Mouse (Mus musculus): ENCODE measurements around the gene Dusp3.

Gene Dusp3

GRCm38 (mm10) chr11:101974181-101974580 lies 12.6 kb downstream of the Dusp3 start:
- DNase-seq (ENCODE audit: low spot score in 2 of 2), result no peak

GRCm38 (mm10) chr11:101973496-101973895 lies 13.3 kb downstream of the Dusp3 start:
- no peak for DNase-seq (ENCODE audit: low spot score in 2 of 2)

- no peak for DNase-seq (ENCODE audit: low spot score in 2 of 2)
Observed at GRCm38 (mm10) chr11:101972651-101973050, 14.2 kb downstream of the Dusp3 start.

- DNase-seq (ENCODE audit: low spot score in 2 of 2), result no peak
Observed at GRCm38 (mm10) chr11:101972097-101972496, 14.7 kb downstream of the Dusp3 start.

- peak in 1 of 2 experiments; percentile 27 for DNase-seq (ENCODE audit: low spot score in 2 of 2)
Observed at GRCm38 (mm10) chr11:101971410-101971809, 15.4 kb downstream of the Dusp3 start.

- no peak for DNase-seq (ENCODE audit: low spot score in 2 of 2)
Observed at GRCm38 (mm10) chr11:101969835-101970234, 17.0 kb downstream of the Dusp3 start.

- peak; percentile 76 to 84 for DNase-seq (ENCODE audit: low spot score in 2 of 2)
Observed at GRCm38 (mm10) chr11:101968791-101969190, 18.0 kb downstream of the Dusp3 start.

- no peak for DNase-seq (ENCODE audit: low spot score in 2 of 2)
Observed at GRCm38 (mm10) chr11:101968311-101968710, 18.5 kb downstream of the Dusp3 start.

- DNase-seq (ENCODE audit: low spot score in 2 of 2), result no peak
Observed at GRCm38 (mm10) chr11:101966965-101967614, 19.7 kb downstream of the Dusp3 start, which contains the start of gene Sost. Gene Sost (minus strand): TSS chr11:101967015.

GRCm38 (mm10) chr11:101965553-101965952 lies 21.3 kb downstream of the Dusp3 start:
- no peak for DNase-seq (ENCODE audit: low spot score in 2 of 2)

GRCm38 (mm10) chr11:101964647-101965046 lies 22.2 kb downstream of the Dusp3 start:
- DNase-seq (ENCODE audit: low spot score in 2 of 2), result no peak

GRCm38 (mm10) chr11:101963473-101964291 lies 23.1 kb downstream of the Dusp3 start:
- no peak for DNase-seq (ENCODE audit: low spot score in 2 of 2)

- DNase-seq (ENCODE audit: low spot score in 2 of 2), result no peak
Observed at GRCm38 (mm10) chr11:101963043-101963442, 23.8 kb downstream of the Dusp3 start.

GRCm38 (mm10) chr11:101957476-101957875 lies 29.3 kb downstream of the Dusp3 start:
- no peak for DNase-seq (ENCODE audit: low spot score in 2 of 2)

- no peak for DNase-seq (ENCODE audit: low spot score in 2 of 2)
Observed at GRCm38 (mm10) chr11:101953441-101953840, 33.4 kb downstream of the Dusp3 start.

- peak; percentile 81 to 85 for DNase-seq (ENCODE audit: low spot score in 2 of 2)
Observed at GRCm38 (mm10) chr11:101952541-101953341, 34.1 kb downstream of the Dusp3 start.

GRCm38 (mm10) chr11:101950021-101950420 lies 36.8 kb downstream of the Dusp3 start:
- DNase-seq (ENCODE audit: low spot score in 2 of 2), result no peak

GRCm38 (mm10) chr11:101946525-101946924 lies 40.3 kb downstream of the Dusp3 start:
- DNase-seq (ENCODE audit: low spot score in 2 of 2), result no peak

GRCm38 (mm10) chr11:101943055-101943454 lies 43.8 kb downstream of the Dusp3 start:
- no peak for DNase-seq (ENCODE audit: low spot score in 2 of 2)

- no peak for DNase-seq (ENCODE audit: low spot score in 2 of 2)
Observed at GRCm38 (mm10) chr11:101937108-101937507, 49.7 kb downstream of the Dusp3 start.

- DNase-seq (ENCODE audit: low spot score in 2 of 2), result no peak
Observed at GRCm38 (mm10) chr11:101936421-101936820, 50.4 kb downstream of the Dusp3 start.

GRCm38 (mm10) chr11:101935743-101936142 lies 51.1 kb downstream of the Dusp3 start:
- DNase-seq (ENCODE audit: low spot score in 2 of 2), result no peak

All from heart, adult 9 months (tissue).